Mouse (Mus musculus) hindbrain, embryonic 11.5 days (tissue): ENCODE data around the gene Stag2. TPM values are rescaled to one million over a fixed set of nuclear protein-coding genes. Genes with fewer than 3 reads are reported as not detected.

ENCODE experiments used
- ATAC-seq: fragments of 200-750 bp; cut with Nextera tagmentation; 2 replicates; pipeline ENCODE4 v1.8.0; 2017; ENCODE audit warnings: mild to moderate bottlenecking, moderate TSS enrichment, moderate library complexity; ENCODE audit not compliant: low FRiP score
- DNase-seq: peaks from one replicate; pipeline ENCODE4 v3.0.0-alpha.2; 2015; ENCODE audit warnings: low spot score
- H3K27ac ChIP-seq: fragments of 300-500 bp; sonication (generic); 2 replicates; pipeline ENCODE4 v1.5.1; 2014; ENCODE audit warnings: mild to moderate bottlenecking, low read depth, low read length
- H3K27me3 ChIP-seq: fragments of 300-500 bp; sonication (generic); 2 replicates; pipeline ENCODE4 v1.6.1; 2014; ENCODE audit warnings: mild to moderate bottlenecking, low read length, moderate library complexity, mixed read lengths; ENCODE audit not compliant: control insufficient read depth, insufficient read depth
- H3K36me3 ChIP-seq: fragments of 300-500 bp; sonication (generic); 2 replicates; pipeline ENCODE4 v1.6.1; 2014; ENCODE audit warnings: mild to moderate bottlenecking, low read length, moderate library complexity, mixed read lengths; ENCODE audit not compliant: control insufficient read depth, insufficient read depth
- H3K4me1 ChIP-seq: fragments of 300-500 bp; sonication (generic); replicated peaks from 2 replicates; pipeline ENCODE4 v1.6.1; 2014; ENCODE audit warnings: low read length, mixed read lengths; ENCODE audit not compliant: control insufficient read depth, insufficient read depth
- H3K4me2 ChIP-seq: fragments of 300-500 bp; sonication (generic); replicated peaks from 2 replicates; pipeline ENCODE4 v1.6.1; 2014; ENCODE audit warnings: mild to moderate bottlenecking, low read depth, low read length
- H3K4me3 ChIP-seq: fragments of 300-500 bp; sonication (generic); 2 replicates; pipeline ENCODE4 v1.5.1; 2014; ENCODE audit warnings: low read depth, low read length
- H3K9ac ChIP-seq: fragments of 300-500 bp; sonication (generic); 2 replicates; pipeline ENCODE4 v1.6.1; 2014; ENCODE audit warnings: low read depth, low read length
- H3K9me3 ChIP-seq: fragments of 300-500 bp; sonication (generic); 2 replicates; pipeline ENCODE4 v1.6.1; 2016; ENCODE audit warnings: low read length; ENCODE audit not compliant: control insufficient read depth
- WGBS: fragments of 180-500 bp; shearing (Covaris S2); extraction: QIAGEN DNeasy Blood & Tissue Kit; methylation state at CpG from one replicate; pipeline ENCODE4 v1.1.7; 2014; 5-methylcytosine and 5-hydroxymethylcytosine counted together
- polyA plus RNA-seq: library from polyadenylated mRNA; unstranded; fragments of >200 nt; fragmentation: Nextera tagmentation; extraction: Ambion mirVana; gene quantifications from 2 replicates; pipeline ENCODE4 v1.2.1, GENCODE M21; 2014

Stag2 gene
- polyA plus RNA-seq, 1 experiment from 2014 or later, result 48.7 TPM

GRCm38 (mm10) chrX:42148016-42148451 lies 1.1 kb upstream of the Stag2 start:
- Histone ChIP-seq H3K27ac (no peak overlapping the region), H3K4me2 (no peak overlapping the region), H3K9ac (no peak overlapping the region), H3K4me3 (no peak overlapping the region), H3K27me3 (no peaks in the 10 kb centered on the region), H3K9me3 (no peaks in the 10 kb centered on the region), H3K36me3 (no peaks in the 10 kb centered on the region), H3K4me1 (no peaks in the 10 kb centered on the region)
- ATAC-seq, result no peak
- 54% methylated on average over 5 of the region's 5 CpGs for WGBS
- peak; percentile 5 for DNase-seq

- 9% methylated on average over 9 of the region's 71 CpGs for WGBS
- no peaks in the 10 kb centered on the region for H3K9me3 ChIP-seq
- H3K4me3 ChIP-seq, result peak overlapping the region; percentile 59
- peak overlapping the region; percentile 94 for H3K9ac ChIP-seq
- no peaks in the 10 kb centered on the region for H3K4me1 ChIP-seq
- no peaks in the 10 kb centered on the region for H3K27me3 ChIP-seq
- ATAC-seq (peak; percentile 73), DNase-seq (peak; percentile 64)
- no peaks in the 10 kb centered on the region for H3K36me3 ChIP-seq
- peak overlapping the region; percentile 54 for H3K4me2 ChIP-seq
- H3K27ac ChIP-seq, result peak overlapping the region; percentile 99
Measured at GRCm38 (mm10) chrX:42149557-42150345, 634 bp downstream of the Stag2 start.

- H3K9ac ChIP-seq, result peak overlapping the region; percentile 94
Measured at GRCm38 (mm10) chrX:42150346-42151023, 1.4 kb downstream of the Stag2 start.

GRCm38 (mm10) chrX:42151024-42151754 lies 2.1 kb downstream of the Stag2 start:
- DNase-seq (no peak), ATAC-seq (no peak)
- peak overlapping the region; percentile 83 for H3K27ac ChIP-seq
- H3K4me1 ChIP-seq, result no peaks in the 10 kb centered on the region
- peak overlapping the region; percentile 42 for H3K4me2 ChIP-seq
- peak overlapping the region; percentile 59 for H3K4me3 ChIP-seq
- H3K9ac ChIP-seq, result peak overlapping the region; percentile 53
- 11% methylated on average over 24 of the region's 25 CpGs for WGBS
- no peaks in the 10 kb centered on the region for H3K27me3 ChIP-seq
- H3K36me3 ChIP-seq, result no peaks in the 10 kb centered on the region
- no peaks in the 10 kb centered on the region for H3K9me3 ChIP-seq

More at GRCm38 (mm10) chrX:42150346-42151023, 1.4 kb downstream of the Stag2 start:
- 13% methylated on average over 9 of the region's 40 CpGs for WGBS
- Histone ChIP-seq H3K27me3 (no peaks in the 10 kb centered on the region), H3K36me3 (no peaks in the 10 kb centered on the region), H3K27ac (peak overlapping the region; percentile 99), H3K9me3 (no peaks in the 10 kb centered on the region), H3K4me3 (peak overlapping the region; percentile 59), H3K4me1 (no peaks in the 10 kb centered on the region), H3K4me2 (peak overlapping the region; percentile 54)
- DNase-seq (peak; percentile 82), ATAC-seq (peak; percentile 90)

- no peaks in the 10 kb centered on the region for H3K9me3 ChIP-seq
- WGBS, result 16% methylated on average over 16 of the region's 17 CpGs
- no peaks in the 10 kb centered on the region for H3K27me3 ChIP-seq
- H3K36me3 ChIP-seq, result no peaks in the 10 kb centered on the region
- DNase-seq, result peak; percentile 74
- peak overlapping the region; percentile 83 for H3K27ac ChIP-seq
- no peaks in the 10 kb centered on the region for H3K4me1 ChIP-seq
- ATAC-seq, result peak; percentile 43
- H3K9ac ChIP-seq, result peak overlapping the region; percentile 53
- H3K4me3 ChIP-seq, result peak overlapping the region; percentile 59
- H3K4me2 ChIP-seq, result peak overlapping the region; percentile 42
Measured at GRCm38 (mm10) chrX:42151903-42152369, 2.8 kb downstream of the Stag2 start.

- 36% methylated on average over 4 of the region's 4 CpGs for WGBS
- no peak for DNase-seq
- H3K9ac ChIP-seq, result no peak overlapping the region
Measured at GRCm38 (mm10) chrX:42153056-42153455, 3.9 kb downstream of the Stag2 start.

GRCm38 (mm10) chrX:42165455-42165854 lies 16.3 kb downstream of the Stag2 start:
- Histone ChIP-seq H3K36me3 (no peaks in the 10 kb centered on the region), H3K4me3 (no peak overlapping the region), H3K27ac (no peak overlapping the region), H3K9ac (no peak overlapping the region), H3K4me1 (no peaks in the 10 kb centered on the region), H3K27me3 (no peaks in the 10 kb centered on the region), H3K4me2 (no peak overlapping the region), H3K9me3 (no peaks in the 10 kb centered on the region)
- DNase-seq, result no peak
- WGBS, result 81% methylated on average over 1 of the region's 1 CpGs
- no peak for ATAC-seq

More at GRCm38 (mm10) chrX:42153056-42153455, 3.9 kb downstream of the Stag2 start:
- Histone ChIP-seq H3K36me3 (no peaks in the 10 kb centered on the region), H3K4me2 (peak overlapping the region; percentile 42), H3K4me1 (no peaks in the 10 kb centered on the region), H3K27me3 (no peaks in the 10 kb centered on the region), H3K9me3 (no peaks in the 10 kb centered on the region), H3K27ac (no peak overlapping the region), H3K4me3 (peak overlapping the region; percentile 59; the same call in 1 of the 2 replicates)
- ATAC-seq, result no peak

GRCm38 (mm10) chrX:42170811-42171210 lies 21.7 kb downstream of the Stag2 start:
- 96% methylated on average over 5 of the region's 5 CpGs for WGBS
- H3K4me3 ChIP-seq, result no peak overlapping the region
- no peaks in the 10 kb centered on the region for H3K36me3 ChIP-seq
- H3K9ac ChIP-seq, result no peak overlapping the region
- no peaks in the 10 kb centered on the region for H3K4me1 ChIP-seq
- no peak overlapping the region for H3K27ac ChIP-seq
- H3K9me3 ChIP-seq, result no peaks in the 10 kb centered on the region
- DNase-seq (no peak), ATAC-seq (no peak)
- no peaks in the 10 kb centered on the region for H3K27me3 ChIP-seq
- H3K4me2 ChIP-seq, result no peak overlapping the region
